Mouse (Mus musculus) CD4-positive helper T cell, adult 2 months (primary cell): ENCODE data around the gene Slc35e3.
"Not testable (repeated sequence)": the region's sequence is repeated elsewhere in the genome, so short reads cannot be mapped to it uniquely, and the experiment has no call there.

Experiments
- DNase-seq: peaks from one replicate; pipeline ENCODE4 v3.0.0-alpha.2; 2012; ENCODE audit warnings: low read depth, missing footprints, low spot score

The Slc35e3 gene

GRCm38 (mm10) chr10:117733626-117734025, 12.5 kb downstream of the Slc35e3 start:
- DNase-seq, result not testable (repeated sequence)

GRCm38 (mm10) chr10:117732962-117733592, 13.1 kb downstream of the Slc35e3 start:
- DNase-seq, result no peak

GRCm38 (mm10) chr10:117732184-117732583, 14.0 kb downstream of the Slc35e3 start:
- DNase-seq, result no peak

GRCm38 (mm10) chr10:117731244-117732101, 14.7 kb downstream of the Slc35e3 start:
- DNase-seq, result peak; percentile 65

- no peak for DNase-seq
These were observed 15.4 kb downstream of the Slc35e3 start for GRCm38 (mm10) chr10:117730637-117731203.

- DNase-seq, result no peak
These were observed 16.0 kb downstream of the Slc35e3 start for GRCm38 (mm10) chr10:117730140-117730539.

GRCm38 (mm10) chr10:117729139-117729814, 16.9 kb downstream of the Slc35e3 start:
- no peak for DNase-seq

GRCm38 (mm10) chr10:117728574-117728973, 17.6 kb downstream of the Slc35e3 start:
- DNase-seq, result no peak

- DNase-seq, result no peak
These were observed 18.6 kb downstream of the Slc35e3 start for GRCm38 (mm10) chr10:117727518-117728110.

- no peak for DNase-seq
These were observed 19.2 kb downstream of the Slc35e3 start for GRCm38 (mm10) chr10:117726888-117727385.

GRCm38 (mm10) chr10:117726350-117726749, 19.8 kb downstream of the Slc35e3 start:
- no peak for DNase-seq

GRCm38 (mm10) chr10:117725671-117726070, 20.5 kb downstream of the Slc35e3 start:
- DNase-seq, result no peak

- DNase-seq, result no peak
These were observed 21.3 kb downstream of the Slc35e3 start for GRCm38 (mm10) chr10:117724804-117725361.

- no peak for DNase-seq
These were observed 21.9 kb downstream of the Slc35e3 start for GRCm38 (mm10) chr10:117724136-117724718.

- no peak for DNase-seq
These were observed 27.7 kb downstream of the Slc35e3 start for GRCm38 (mm10) chr10:117718161-117719119.

- DNase-seq, result no peak
These were observed 28.6 kb downstream of the Slc35e3 start for GRCm38 (mm10) chr10:117717583-117717982.

- no peak for DNase-seq
These were observed 29.5 kb downstream of the Slc35e3 start for GRCm38 (mm10) chr10:117716686-117717085.

GRCm38 (mm10) chr10:117715654-117716053, 30.5 kb downstream of the Slc35e3 start:
- not testable (repeated sequence) for DNase-seq

- DNase-seq, result no peak
These were observed 31.2 kb downstream of the Slc35e3 start for GRCm38 (mm10) chr10:117714928-117715500.
